Mouse (Mus musculus) regulatory T cell (primary cell): ENCODE results near the gene Acy3.
"Not testable (repeated sequence)": the region's sequence is repeated elsewhere in the genome, so short reads cannot be mapped to it uniquely, and the experiment has no call there.

Experiments
- in situ Hi-C: fragments of 300-600 bp; cut with MboI, MseI; formaldehyde crosslinking; loops from one replicate; pipeline ENCODE4 v1.15.1; 2025; ENCODE audit warnings: high pct_unique_total_duplicates

The Acy3 gene

DNA sequence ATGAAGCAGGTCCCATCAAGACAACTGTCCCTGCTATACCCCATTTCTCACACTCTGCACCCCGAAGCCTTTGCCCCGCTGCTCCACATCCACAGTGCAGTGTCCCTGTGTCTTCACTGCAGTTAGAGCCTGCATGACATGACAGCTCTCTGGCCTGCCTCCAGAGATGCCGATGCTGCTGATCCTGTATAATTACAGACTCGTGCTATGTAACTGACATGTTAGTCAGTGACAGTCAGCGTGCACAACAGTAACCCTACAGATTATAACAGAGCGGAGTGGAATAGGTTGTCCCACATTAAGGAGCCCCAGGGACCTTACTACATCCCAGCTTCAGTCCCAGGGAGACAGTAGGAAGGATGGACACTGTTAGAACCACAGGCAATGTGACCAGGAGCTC is 11.8 kb upstream of the Acy3 start:
- in situ Hi-C loops: not testable (repeated sequence)

DNA sequence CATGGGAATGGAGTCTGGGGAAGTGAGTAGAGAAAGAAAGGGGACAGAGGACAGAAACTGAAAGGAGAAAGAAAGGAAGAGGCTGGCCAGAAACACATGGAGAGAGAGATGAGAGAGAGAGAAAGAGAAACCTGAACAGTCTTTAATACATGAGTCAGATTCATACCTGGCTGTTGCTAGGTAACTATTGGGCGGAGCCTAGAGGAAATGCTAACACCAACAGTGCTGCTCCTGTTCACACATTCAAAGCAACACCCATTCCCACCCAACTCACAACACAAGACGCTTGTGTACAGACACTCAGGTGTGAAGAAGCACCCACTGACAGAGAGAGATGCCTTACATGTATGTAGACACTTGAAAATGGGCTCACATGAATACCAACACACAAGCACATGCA is 10.5 kb upstream of the Acy3 start:
- in situ Hi-C loops: no loop called here

DNA sequence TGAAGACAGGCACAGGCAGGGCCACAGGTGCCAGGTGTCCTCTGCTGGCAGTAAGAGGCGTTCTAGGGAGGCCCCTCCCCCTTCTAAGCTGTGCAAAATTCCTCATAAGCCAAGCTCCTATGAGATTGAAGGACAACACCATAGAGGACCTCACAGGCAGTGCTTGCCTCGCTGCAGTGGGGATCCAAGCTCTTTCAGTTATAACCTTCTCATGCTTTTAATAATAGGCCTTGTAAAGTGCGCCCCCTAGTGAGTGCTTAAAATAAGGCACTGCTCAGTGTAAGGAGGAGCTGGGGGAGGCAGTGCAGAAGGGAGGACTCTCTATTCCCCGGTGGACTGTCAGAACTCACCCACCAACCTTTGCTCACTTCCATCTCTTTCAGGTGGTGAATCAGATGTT is 6.1 kb upstream of the Acy3 start:
- in situ Hi-C loops: no loop called here

DNA sequence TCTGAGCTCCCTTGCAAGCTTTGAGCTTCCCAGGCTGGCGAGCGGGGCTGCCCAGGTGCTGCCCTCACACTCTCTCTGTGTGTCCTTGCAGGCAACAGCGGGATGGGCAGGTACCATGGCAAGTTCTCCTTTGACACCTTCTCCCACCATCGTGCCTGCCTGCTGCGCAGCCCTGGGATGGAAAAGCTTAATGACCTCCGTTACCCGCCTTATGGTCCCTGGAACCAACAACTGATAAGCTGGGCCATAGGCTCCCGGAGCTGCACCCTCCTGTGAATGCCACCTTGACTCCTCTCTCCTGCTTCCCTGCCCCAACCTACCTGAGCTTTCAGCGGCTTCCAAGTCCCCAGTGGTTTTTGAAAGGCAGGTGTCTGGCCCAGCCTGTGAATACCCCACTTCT is 5.5 kb upstream of the Acy3 start:
- in situ Hi-C loops: no loop called here

DNA sequence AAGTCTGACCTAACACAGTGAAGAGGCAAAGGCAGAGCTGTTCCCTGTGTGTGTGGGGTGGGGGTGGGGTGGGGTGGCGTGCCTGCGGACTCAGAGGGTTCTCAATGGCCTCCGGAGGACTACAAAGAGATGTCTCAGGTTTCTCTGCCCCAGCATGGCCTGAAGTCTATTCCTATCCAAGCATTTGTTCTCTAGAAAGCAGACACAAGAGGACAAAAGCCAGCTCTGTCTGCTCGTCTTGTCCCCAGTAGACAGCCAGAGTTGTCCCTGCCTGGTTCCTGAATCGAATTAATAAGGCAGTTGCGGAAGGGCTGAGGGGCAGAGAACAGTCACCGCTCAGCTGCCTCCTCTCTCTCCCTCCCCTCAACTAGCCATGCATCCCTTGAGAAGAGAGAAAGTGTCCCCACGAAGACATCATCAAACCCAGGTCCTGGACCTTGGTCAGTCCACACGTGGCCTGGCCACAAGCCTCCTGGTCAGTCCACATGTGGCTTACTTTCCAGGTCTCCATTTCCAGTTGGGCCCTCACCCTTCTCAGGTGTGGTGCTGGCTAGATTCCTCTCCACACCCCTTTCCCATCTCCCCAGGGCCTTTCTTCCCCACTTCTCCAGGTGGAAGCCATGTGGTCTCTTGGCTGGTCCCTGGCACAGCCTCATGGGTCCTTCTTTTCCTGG is 2.7 kb upstream of the Acy3 start:
- in situ Hi-C loops: no loop called here

DNA sequence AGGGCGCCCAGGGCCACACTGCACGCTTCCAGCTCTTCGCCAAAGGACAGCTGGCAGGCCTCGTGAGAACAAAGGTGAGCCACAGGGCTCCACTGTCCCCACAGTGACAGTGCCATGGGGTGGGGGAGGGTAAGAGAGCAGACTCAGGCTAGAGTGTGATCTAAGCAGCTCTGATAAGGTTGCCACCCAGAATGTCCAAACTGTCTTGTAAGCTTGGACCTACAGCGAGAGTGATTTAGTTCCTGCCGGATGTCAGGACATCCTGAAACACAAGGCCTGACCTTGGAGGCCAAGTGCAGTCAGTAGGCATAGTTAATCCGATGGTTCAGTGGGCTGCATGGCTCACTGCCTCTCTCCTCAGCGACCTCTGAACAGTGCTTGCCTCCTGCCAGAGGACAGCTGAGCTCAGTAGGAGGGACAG is 1.1 kb upstream of the Acy3 start:
- in situ Hi-C loops: no loop called here

DNA sequence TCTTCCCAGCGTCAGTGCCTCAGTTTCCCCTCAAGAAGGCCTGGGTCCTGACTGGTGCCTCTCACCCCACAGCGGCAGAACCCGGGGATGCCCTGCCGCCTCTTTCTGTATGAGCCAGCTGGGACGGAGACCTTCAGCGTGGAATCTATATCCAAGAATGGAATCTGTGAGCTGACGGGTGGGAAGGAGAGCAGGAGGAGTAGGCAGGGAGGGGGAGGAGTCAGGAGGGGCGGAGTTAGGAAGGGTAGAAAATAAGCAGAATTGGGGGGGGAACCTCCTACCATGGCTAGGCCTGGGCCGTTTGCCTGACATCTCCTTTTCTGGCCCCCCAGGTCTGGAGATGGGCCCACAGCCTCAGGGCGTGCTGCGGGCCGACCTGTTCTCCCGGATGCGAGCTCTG is 1.7 kb downstream of the Acy3 start:
- in situ Hi-C loops: no loop called here

DNA sequence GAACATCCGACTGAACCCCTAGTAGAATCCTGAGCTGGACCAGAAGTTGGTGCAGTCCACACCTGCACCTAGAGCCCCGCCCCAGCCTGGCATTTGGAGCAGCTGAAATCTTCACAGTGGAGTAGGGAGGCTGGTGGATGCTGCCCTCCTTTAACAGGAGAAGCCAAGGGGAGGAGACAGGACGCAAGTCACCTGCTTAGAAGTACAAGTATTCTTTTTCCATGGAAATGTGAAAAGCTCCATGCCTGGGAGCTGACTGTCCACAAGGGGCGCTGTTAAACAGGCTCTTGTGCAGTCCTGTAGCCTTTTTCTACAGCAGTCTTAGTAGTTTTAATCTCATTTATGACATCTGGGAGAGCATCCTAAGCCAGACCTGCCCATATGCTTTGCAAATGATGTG is 2.4 kb downstream of the Acy3 start:
- in situ Hi-C loops: no loop called here

DNA sequence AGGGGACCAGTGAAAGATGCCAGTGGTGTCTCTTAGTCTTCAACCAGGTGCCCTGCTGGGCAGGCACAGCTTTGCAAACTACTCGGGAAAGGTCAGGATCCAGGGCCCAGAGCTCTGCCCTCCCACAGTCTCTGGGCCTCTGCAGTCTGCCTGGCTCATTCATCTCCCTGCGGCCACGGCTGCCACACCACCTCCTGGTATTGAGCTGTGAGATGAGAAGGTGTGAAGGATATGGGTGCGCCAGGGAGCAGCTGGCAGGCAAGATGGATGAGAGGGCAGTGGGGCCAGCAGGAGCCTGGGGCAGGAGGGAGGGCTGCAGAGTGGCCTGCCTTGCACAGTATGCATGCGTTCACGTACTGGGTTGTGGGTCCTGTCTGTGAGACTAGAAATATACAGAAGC is 4.4 kb downstream of the Acy3 start:
- in situ Hi-C loops: no loop called here

DNA sequence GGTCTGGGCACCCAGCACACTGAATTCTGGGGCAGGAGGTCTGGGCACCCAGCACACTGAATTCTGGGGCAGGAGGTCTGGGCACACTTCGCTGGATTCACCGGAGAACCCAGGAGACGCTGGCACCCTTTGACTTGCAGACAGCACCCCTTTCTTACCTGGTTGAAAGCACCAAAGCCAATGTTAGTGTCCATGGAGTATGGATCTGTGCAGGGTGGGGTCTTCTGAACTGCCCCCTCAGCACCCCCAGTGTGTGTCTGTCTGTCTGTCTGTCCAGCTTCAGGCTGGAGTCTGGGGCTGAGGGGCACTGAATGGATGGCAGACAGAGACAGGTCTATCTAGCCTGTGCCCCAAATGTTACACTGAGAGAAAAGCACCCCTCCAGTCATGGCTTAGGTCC is 5.2 kb downstream of the Acy3 start:
- in situ Hi-C loops: no loop called here

DNA sequence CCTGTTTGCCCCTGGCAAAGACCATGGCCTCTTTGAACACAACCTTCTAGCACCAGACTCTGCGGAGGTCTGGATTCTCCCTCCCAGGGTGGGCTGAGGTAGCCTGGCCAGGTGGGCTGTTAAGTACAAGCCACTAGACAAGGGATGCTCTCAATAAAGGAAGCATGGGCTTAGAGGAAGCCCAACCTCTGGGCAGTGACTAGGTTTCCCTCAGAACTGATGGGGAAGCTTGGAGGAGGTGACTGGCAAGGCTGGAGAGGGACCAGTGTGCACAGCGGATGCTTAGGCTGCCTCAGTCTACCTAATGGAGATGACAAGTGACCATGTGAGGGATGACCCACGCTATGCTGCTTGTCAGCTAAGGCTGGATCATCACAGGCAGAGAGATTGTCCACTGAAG is 5.6 kb downstream of the Acy3 start:
- in situ Hi-C loops: no loop called here

DNA sequence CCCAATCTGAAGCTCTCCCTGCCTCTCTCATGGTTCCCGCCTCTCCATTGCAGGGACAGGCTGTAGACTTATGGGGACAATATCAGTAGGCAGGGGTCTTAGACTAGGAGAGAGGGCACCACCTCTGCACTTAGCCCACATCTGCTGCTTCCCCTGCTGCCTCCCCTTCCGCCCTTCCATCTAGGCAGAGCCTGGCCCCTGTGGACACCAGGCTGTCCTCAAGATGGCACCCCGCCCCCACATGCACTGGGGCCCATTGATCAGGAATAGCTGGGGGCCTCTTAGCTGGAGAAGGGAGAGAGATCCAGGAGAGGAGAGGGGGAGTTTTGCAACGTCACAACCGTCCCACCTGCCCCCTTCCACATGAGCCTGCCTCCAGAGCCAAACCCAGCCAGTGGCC is 6.0 kb downstream of the Acy3 start, which contains the start of gene Tbx10:
Gene Tbx10 (plus strand): TSS at position 337 of the 400 bp plus-strand sequence.
- in situ Hi-C loops: no loop called here

DNA sequence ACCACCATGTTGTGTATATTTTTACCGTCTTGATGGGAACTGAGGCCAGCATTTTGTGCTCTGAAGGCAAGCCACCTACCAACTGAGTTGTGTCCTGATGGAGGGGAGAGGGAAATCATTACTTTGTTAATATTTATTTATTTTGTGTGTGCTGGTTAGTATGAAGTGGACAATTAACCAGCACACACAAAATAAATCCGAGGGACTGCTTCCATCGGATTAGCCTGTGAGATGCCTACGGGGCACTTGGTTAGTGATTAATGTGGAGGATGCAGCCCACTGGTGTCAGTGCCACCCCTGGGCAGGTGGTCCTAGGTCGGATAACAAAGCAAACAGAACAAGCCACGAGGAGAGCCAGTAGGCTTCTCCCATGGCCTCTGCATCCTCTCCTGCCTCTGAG is 8.6 kb downstream of the Acy3 start:
- in situ Hi-C loops: no loop called here

DNA sequence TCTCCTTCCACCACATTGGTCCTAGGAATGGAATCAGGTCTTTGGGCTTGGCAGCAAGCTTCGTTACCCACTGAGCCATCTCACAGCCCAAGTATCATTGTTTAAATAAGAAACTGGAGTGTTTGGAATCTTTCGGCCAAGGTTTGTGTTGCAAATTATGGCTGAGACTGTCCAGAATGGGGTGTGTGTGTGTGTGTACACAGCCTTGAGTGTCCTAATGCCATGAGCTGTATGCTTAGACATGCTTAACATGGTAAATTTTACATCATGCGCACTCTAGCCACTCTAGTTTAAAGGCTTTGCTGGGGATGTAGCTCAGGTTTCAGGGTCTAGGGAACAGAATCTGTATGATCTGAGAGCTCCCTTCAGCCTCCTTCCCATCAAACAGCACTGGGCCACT is 9.1 kb downstream of the Acy3 start:
- in situ Hi-C loops: no loop called here

DNA sequence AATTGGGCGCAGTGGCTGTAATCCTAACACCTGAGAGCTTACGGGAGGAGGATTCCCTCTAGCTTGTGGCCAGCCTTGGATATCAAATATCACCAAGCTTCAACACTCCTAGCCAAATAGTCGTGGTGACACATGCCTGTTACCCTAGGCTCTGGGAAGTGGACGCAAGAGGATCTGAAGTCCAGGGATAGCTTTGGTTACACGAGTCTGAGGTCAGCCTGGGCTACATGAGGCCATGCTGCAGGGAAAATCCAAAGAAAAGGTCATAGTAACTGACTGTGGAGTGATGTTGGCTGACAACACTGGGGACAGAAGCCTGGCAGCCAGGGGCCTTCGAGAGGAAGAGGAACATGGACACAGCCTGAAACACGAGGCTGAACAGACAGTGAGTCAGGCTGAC is 9.7 kb downstream of the Acy3 start:
- in situ Hi-C loops: no loop called here

DNA sequence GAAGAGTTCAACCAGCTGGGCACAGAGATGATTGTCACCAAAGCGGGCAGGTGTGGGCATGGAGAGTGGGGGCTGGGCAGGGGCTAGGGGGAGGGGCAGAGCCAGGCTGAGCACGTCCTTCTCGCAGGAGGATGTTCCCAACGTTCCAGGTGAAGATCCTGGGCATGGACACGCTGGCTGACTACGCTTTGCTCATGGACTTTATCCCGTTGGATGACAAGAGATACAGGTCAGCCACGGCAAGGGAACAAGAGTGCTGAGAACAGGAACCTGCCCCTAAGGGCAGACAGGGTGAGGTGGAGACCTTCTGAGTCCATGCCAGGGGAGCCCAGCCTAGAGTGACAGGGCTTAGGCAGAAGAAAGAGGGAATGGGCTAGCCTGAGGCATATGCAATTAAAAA is 10.4 kb downstream of the Acy3 start:
- in situ Hi-C loops: no loop called here

DNA sequence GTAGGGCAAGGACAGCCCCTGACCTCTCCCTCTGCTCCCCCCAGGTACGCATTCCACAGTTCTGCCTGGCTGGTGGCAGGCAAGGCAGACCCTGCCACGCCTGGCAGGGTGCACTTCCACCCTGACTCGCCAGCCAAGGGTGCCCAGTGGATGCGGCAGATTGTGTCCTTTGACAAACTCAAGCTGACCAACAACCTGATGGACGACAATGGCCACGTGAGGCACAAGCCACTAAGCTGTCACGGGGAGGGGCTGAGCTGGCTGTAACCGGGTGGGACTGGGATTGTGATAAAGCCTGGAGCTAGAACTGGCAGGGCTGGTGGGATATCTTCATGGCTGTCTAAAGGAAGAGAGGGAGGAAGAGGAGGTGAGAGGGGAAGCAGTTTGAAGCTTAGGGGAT is 10.9 kb downstream of the Acy3 start:
- in situ Hi-C loops: no loop called here

DNA sequence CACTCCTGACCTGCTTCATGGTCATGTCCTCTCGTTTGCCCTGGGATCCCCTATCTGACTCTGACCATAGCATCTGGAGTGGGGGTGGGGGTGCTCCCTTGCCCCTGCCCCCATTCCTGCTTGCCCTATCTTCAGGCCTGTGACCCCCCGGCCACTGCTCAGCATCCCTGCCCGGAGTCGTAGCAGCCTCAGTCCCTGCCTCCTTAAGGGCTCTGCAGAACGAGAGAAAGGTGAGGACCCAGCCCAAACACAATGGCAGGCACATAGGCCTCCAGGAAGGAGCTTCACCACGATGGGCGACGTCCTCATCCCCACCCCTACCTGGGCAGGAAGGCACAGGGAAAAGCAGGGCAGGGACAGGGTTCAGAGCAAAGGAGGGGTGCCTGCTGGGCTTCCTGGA is 12.0 kb downstream of the Acy3 start:
- in situ Hi-C loops: no loop called here

DNA sequence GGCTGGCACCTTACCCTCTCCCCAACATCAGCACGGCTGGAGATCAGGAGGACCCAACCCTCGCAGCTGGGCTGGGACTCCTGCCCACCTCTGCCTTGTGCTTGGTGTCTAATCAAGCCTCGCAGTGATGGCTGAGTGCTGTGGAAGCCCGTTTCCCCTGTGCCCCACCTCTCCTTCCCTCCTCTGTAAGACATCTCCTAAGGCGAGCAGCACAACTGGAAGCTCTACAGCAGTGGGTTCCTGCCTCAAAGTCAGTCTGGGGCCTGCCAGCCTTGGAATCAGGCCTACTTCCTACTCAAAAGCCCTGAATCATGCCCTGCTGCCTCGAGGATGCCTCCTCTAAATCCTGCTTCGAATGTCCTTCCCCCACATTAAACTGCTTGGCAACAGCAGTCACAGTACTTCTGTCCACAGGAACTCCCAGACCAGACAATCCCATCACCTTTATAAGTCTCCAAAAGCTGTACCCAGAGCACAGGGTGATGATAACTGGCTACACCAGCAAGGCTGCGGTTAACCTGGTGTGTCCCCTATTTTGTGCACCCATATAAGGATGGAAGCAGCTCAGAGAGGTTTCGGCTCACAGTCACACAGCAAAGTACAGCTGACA is 12.9 kb downstream of the Acy3 start:
- in situ Hi-C loops: no loop called here

DNA sequence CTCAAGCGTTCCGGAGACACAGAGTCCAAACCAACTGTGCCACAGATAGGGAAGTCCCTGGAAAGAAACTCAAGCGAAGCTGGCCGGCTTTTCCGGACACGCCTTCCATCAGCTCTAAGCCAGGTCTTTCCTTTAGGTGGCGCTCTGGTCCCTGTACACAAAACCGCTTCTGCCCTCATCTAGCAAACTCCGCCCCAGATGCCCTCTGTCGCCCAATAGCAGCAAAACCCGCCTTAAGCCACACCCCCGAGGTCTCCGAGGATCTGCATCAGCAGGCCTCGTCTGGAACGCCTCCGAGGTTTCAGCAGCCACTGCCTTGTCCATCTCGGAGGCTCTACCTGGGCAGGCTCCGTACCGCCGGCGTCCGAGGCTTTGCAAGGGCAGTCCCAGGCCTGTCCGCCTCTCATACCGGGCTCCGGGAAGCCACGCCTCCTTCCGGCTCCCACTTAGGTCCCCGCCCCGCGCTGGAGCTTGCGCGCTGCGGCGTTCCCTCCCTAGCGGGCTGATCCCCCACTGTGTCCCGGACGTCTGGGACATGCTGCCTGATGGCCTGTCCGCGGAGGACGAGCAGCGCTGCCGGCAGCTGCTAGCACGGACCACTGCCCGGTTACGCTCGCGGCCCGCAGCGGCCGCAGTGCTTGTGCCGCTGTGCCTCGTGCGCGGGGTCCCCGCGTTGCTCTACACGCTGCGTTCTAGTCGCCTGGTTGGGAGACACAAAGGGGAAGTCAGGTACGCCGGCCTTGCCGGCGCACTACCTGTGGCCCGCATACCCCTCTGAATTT is 13.9 kb downstream of the Acy3 start, which contains the start of the genes Nudt8 and Gm49405:
Gene Nudt8 (plus strand): TSS at position 462 of the 782 bp plus-strand sequence.
Gene Gm49405 (plus strand): TSS at position 508 of the 782 bp plus-strand sequence.
- in situ Hi-C loops: no loop called here

DNA sequence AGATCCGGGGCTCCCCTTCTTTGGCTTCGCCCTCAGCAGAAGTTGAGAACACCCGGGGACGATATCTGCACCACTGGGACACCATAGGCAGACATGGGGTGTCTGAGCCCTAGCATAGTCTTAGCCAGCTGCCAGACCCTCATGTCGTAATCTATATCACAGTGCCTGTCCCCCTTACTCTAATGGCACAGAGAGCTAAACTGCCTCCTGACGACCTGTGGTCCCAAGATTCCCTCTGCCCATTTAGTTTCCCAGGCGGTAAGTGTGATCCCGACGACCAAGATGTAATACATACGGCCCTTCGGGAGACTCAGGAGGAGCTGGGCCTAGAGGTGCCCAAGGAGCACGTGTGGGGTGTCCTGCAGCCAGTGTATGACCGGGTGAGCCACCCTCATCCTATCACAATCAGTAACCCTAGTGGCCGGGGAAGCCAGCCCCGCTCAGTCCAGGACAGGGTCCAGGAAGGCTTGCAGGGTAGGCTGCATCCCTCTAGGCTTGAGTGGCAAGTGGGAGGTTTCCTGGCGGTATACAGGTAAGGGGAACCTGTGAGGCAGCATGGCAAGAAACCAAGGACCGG is 14.7 kb downstream of the Acy3 start:
- in situ Hi-C loops: no loop called here

DNA sequence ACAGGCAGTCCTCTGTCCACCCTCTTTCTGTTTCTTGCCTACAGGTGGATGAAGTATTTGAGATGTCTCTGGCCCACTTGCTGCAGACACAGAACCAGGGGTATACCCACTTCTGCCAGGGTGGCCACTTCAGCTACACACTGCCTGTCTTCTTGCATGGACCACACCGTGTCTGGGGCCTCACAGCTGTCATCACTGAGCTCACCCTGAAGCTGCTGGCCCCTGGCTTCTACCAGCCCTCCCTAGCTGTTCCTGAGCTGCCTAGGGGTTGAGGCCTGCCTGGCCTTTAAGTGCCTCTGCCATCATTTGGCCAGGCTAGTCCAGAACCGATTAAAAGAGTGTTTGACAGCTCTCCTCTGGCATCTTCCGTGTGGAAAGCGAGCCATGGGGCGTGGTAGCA is 15.4 kb downstream of the Acy3 start:
- in situ Hi-C loops: no loop called here

DNA sequence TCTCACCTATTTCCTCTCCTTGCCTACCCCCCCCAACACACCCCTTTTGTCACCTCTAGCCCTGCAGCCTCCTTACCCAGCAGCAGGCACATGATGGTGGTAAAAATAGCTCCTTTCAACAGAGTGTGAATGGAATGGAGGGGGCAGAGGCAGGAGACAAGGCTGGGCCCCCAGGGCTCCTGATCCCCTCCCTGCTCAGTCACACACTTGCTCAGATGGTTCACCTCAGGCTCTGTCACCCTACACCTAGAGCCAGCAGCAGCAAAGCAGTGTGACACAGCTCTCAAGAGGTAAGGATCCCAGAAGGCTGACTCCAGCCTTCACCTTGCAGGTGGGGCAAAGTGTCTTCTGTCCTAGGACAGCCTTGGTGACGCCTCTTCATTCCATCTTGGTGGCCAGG is 16.7 kb downstream of the Acy3 start, which contains the start of gene Doc2g:
Gene Doc2g (plus strand): TSS at position 202 of the 400 bp plus-strand sequence.
- in situ Hi-C loops: no loop called here
